In genomic region chr10:19815371-19815770, GRCm38 (mm10) we compare ENCODE assay signal across 13 mouse cellular contexts. TPM values are rescaled to one million over a fixed set of nuclear protein-coding genes. Genes with fewer than 3 reads are reported as not detected.
DNase-seq lines count a peak whose midpoint lies in the region; ATAC-seq and TF ChIP-seq lines count a peak whose summit lies in the region.
"Had no signal": no experiment of that assay in that cellular context is flagged by ENCODE, and none has a peak within 500 bp of the region (broad histone marks: within the 10 kb centered on the region; RNA-seq: fewer than 3 reads in every experiment).

No protein-coding gene starts in this region.

- no peaks in the 10 kb centered on the region for H3K4me1 ChIP-seq in neural tube, embryonic 11.5 days (ENCODE audit: control insufficient read depth, insufficient read depth, low read length)
- no peaks in the 10 kb centered on the region for H3K4me1 ChIP-seq in neural tube, embryonic 15.5 days
- H3K4me1 ChIP-seq in intestine, postnatal 0 days (replicated peaks; ENCODE audit: control insufficient read depth, insufficient read depth, low read length): no peaks in the 10 kb centered on the region
- H3K4me1 ChIP-seq: embryonic facial prominence, embryonic 13.5 days; midbrain, embryonic 15.5 days had no signal

- DNase-seq in adrenal gland, adult (ENCODE audit: inconsistent age in 2 of 2, low spot score in 1 of 2): peak; percentile 12 to 28
- DNase-seq in adrenal gland, adult 2 months: no peak
- DNase-seq in neural tube, embryonic 11.5 days (ENCODE audit: low spot score): peak; percentile 15
- peak; percentile 18 to 28 for DNase-seq in heart, postnatal 10 days
- DNase-seq in splenic B cell, adult 2 months (ENCODE audit: low read depth, low spot score): peak; percentile 8
- no peak for DNase-seq in frontal cortex, postnatal 25 days (ENCODE audit: low spot score in 2 of 2)
- DNase-seq: adrenal gland, postnatal 36 days; layer of hippocampus, postnatal 36 days; lung, adult 2 months had no signal

- H3K9ac ChIP-seq in neural tube, embryonic 11.5 days (ENCODE audit: low read length): no peak overlapping the region
- no peak overlapping the region for H3K9ac ChIP-seq in neural tube, embryonic 15.5 days (replicated peaks)
- no peak overlapping the region for H3K9ac ChIP-seq in intestine, postnatal 0 days (ENCODE audit: low read depth, low read length)
- H3K9ac ChIP-seq: embryonic facial prominence, embryonic 13.5 days; midbrain, embryonic 15.5 days had no signal

- H3K27ac ChIP-seq in neural tube, embryonic 11.5 days (ENCODE audit: low read depth, low read length): no peak overlapping the region
- H3K27ac ChIP-seq in neural tube, embryonic 15.5 days (replicated peaks): no peak overlapping the region
- no peak overlapping the region for H3K27ac ChIP-seq in intestine, postnatal 0 days (ENCODE audit: low read depth, low read length)
- H3K27ac ChIP-seq: embryonic facial prominence, embryonic 13.5 days; midbrain, embryonic 15.5 days had no signal

- H3K9me3 ChIP-seq in neural tube, embryonic 11.5 days (ENCODE audit: control insufficient read depth, low read length): no peaks in the 10 kb centered on the region
- no peaks in the 10 kb centered on the region for H3K9me3 ChIP-seq in neural tube, embryonic 15.5 days (replicated peaks)
- H3K9me3 ChIP-seq in intestine, postnatal 0 days (ENCODE audit: control insufficient read depth): no peaks in the 10 kb centered on the region
- H3K9me3 ChIP-seq: embryonic facial prominence, embryonic 13.5 days; midbrain, embryonic 15.5 days had no signal

- intact Hi-C loops in heart, postnatal 10 days (cut with DNase I): no loop called here

- ATAC-seq in neural tube, embryonic 11.5 days (ENCODE audit: insufficient read depth, low FRiP score, low TSS enrichment): no peak
- ATAC-seq in neural tube, embryonic 15.5 days (ENCODE audit: low FRiP score): no peak
- ATAC-seq in intestine, postnatal 0 days: no peak
- ATAC-seq: midbrain, embryonic 15.5 days had no signal

- no peak overlapping the region for H3K4me2 ChIP-seq in neural tube, embryonic 11.5 days (ENCODE audit: low read depth)
- no peak overlapping the region for H3K4me2 ChIP-seq in neural tube, embryonic 15.5 days
- H3K4me2 ChIP-seq in intestine, postnatal 0 days (replicated peaks; ENCODE audit: low read depth): no peak overlapping the region
- H3K4me2 ChIP-seq: embryonic facial prominence, embryonic 13.5 days; midbrain, embryonic 15.5 days had no signal

- WGBS in neural tube, embryonic 11.5 days: 35% methylated on average over 8 of the region's 8 CpGs
- 52% methylated on average over 8 of the region's 8 CpGs for WGBS in neural tube, embryonic 15.5 days
- WGBS in intestine, postnatal 0 days: 40% methylated on average over 8 of the region's 8 CpGs

- no peak for TF ChIP-seq CTCF in intestine, postnatal 0 days (IDR thresholded peaks at IDR 0.05; ENCODE audit: low read depth)

- no peak overlapping the region for H3K4me3 ChIP-seq in neural tube, embryonic 11.5 days (ENCODE audit: low read depth, low read length)
- H3K4me3 ChIP-seq in neural tube, embryonic 15.5 days (replicated peaks): no peak overlapping the region
- no peak overlapping the region for H3K4me3 ChIP-seq in intestine, postnatal 0 days (ENCODE audit: low read depth, low read length)
- H3K4me3 ChIP-seq: embryonic facial prominence, embryonic 13.5 days; midbrain, embryonic 15.5 days had no signal

- H3K36me3 ChIP-seq in neural tube, embryonic 11.5 days (ENCODE audit: control insufficient read depth, insufficient read depth, low read length): no peaks in the 10 kb centered on the region
- H3K36me3 ChIP-seq in neural tube, embryonic 15.5 days: no peaks in the 10 kb centered on the region
- H3K36me3 ChIP-seq in splenic B cell, adult 2 months (ENCODE audit: control insufficient read depth, insufficient read depth, low read length, poor library complexity, severe bottlenecking): no peaks in the 10 kb centered on the region
- no peaks in the 10 kb centered on the region for H3K36me3 ChIP-seq in intestine, postnatal 0 days (ENCODE audit: control insufficient read depth, insufficient read depth)
- H3K36me3 ChIP-seq: embryonic facial prominence, embryonic 13.5 days; midbrain, embryonic 15.5 days had no signal

- no peaks in the 10 kb centered on the region for H3K27me3 ChIP-seq in neural tube, embryonic 11.5 days (ENCODE audit: control insufficient read depth, insufficient read depth, low read length)
- no peaks in the 10 kb centered on the region for H3K27me3 ChIP-seq in neural tube, embryonic 15.5 days (replicated peaks)
- H3K27me3 ChIP-seq in splenic B cell, adult 2 months (ENCODE audit: control insufficient read depth, insufficient read depth, low read length, poor library complexity, severe bottlenecking): no peaks in the 10 kb centered on the region
- no peaks in the 10 kb centered on the region for H3K27me3 ChIP-seq in intestine, postnatal 0 days (replicated peaks; ENCODE audit: control insufficient read depth, insufficient read depth, low read length)
- H3K27me3 ChIP-seq: midbrain, embryonic 15.5 days had no signal

RNA-seq across cellular contexts. Expression of gene Slc35d3, which starts 35.9 kb away (rescaled TPM):
- 10 to 100 TPM in 1 of 2 experiments, 1 to 10 TPM in 1; 7.9 to 14.5 TPM for total RNA-seq in adrenal gland, adult 2 months (2021)
- polyA plus RNA-seq in adrenal gland, adult 2 months (2012; rRNA removed): 39.9 and 40.1 TPM in 2 replicates
- polyA plus RNA-seq in neural tube, embryonic 11.5 days (2014; fragmentation: Nextera tagmentation; extraction: Ambion mirVana): 0.66 and 0.78 TPM in 2 replicates
- 5.0 and 5.3 TPM in 2 replicates for polyA plus RNA-seq in neural tube, embryonic 15.5 days (2015; fragmentation: Nextera tagmentation; extraction: Ambion mirVana)
- total RNA-seq in heart, postnatal 10 days (2021): not detected
- 0.58 and 0.61 TPM in 2 replicates for polyA plus RNA-seq in intestine, postnatal 0 days (2015; fragmentation: Nextera tagmentation; extraction: Ambion mirVana)

Comparison
In these comparisons a context has a peak if more than half of its experiments do, and no peak if none do; other contexts are left out.
1. DNase-seq: peak in adrenal gland, adult (2 of 2), neural tube, embryonic 11.5 days (single experiment), heart, postnatal 10 days (2 of 2) and splenic B cell, adult 2 months (single experiment); none in adrenal gland, adult 2 months (single experiment) and frontal cortex, postnatal 25 days (0 of 2).